Comparison of ENCODE assay signal across 9 mouse cellular contexts in genomic region chr8:92678407-92678806, GRCm38 (mm10). TPM values are rescaled to one million over a fixed set of nuclear protein-coding genes. Genes with fewer than 3 reads are reported as not detected.
DNase-seq lines count a peak whose midpoint lies in the region; ATAC-seq and TF ChIP-seq lines count a peak whose summit lies in the region.
"Had no signal": no experiment of that assay in that cellular context is flagged by ENCODE, and none has a peak within 500 bp of the region (broad histone marks: within the 10 kb centered on the region; RNA-seq: fewer than 3 reads in every experiment).

No protein-coding gene starts in this region.

- peaks cover 9% of the 10 kb centered on the region for H3K4me1 ChIP-seq in forebrain, embryonic 11.5 days (replicated peaks; ENCODE audit: control insufficient read depth, insufficient read depth, low read length)
- peaks cover 15% of the 10 kb centered on the region for H3K4me1 ChIP-seq in forebrain, embryonic 16.5 days (replicated peaks; ENCODE audit: control insufficient read depth, insufficient read depth, low read length)
- H3K4me1 ChIP-seq in forebrain, embryonic 14.5 days (ENCODE audit: control insufficient read depth, insufficient read depth, low read length) = peaks cover 7% of the 10 kb centered on the region
- H3K4me1 ChIP-seq in kidney, postnatal 0 days (replicated peaks; ENCODE audit: insufficient read depth, low read length) = peaks cover 11% of the 10 kb centered on the region
- peaks cover 17% of the 10 kb centered on the region for H3K4me1 ChIP-seq in midbrain, embryonic 16.5 days (ENCODE audit: control insufficient read depth, insufficient read depth, low read length)

- H3K27me3 ChIP-seq in forebrain, embryonic 11.5 days (ENCODE audit: control insufficient read depth, insufficient read depth, low read length) = peaks cover 65% of the 10 kb centered on the region
- peaks cover 69% of the 10 kb centered on the region for H3K27me3 ChIP-seq in forebrain, embryonic 16.5 days (replicated peaks; ENCODE audit: control insufficient read depth, insufficient read depth, low read length)
- peaks cover 68% of the 10 kb centered on the region for H3K27me3 ChIP-seq in forebrain, embryonic 14.5 days (replicated peaks; ENCODE audit: control insufficient read depth, insufficient read depth, low read length)
- H3K27me3 ChIP-seq in kidney, postnatal 0 days (ENCODE audit: insufficient read depth, low read length) = peaks cover 58% of the 10 kb centered on the region
- peaks cover 36% of the 10 kb centered on the region for H3K27me3 ChIP-seq in midbrain, embryonic 16.5 days (ENCODE audit: control insufficient read depth, insufficient read depth, low read depth, low read length)

- no peak overlapping the region for H3K9ac ChIP-seq in forebrain, embryonic 11.5 days (ENCODE audit: low read length)
- H3K9ac ChIP-seq in forebrain, embryonic 16.5 days (replicated peaks; ENCODE audit: low read depth, low read length) = no peak overlapping the region
- no peak overlapping the region for H3K9ac ChIP-seq in forebrain, embryonic 14.5 days (ENCODE audit: low read length)
- H3K9ac ChIP-seq in kidney, postnatal 0 days (ENCODE audit: low read depth, low read length) = no peak overlapping the region
- H3K9ac ChIP-seq in midbrain, embryonic 16.5 days (ENCODE audit: low read depth, low read length) = no peak overlapping the region
- H3K9ac ChIP-seq: liver, embryonic 14.5 days had no signal

- H3K27ac ChIP-seq in forebrain, embryonic 11.5 days (ENCODE audit: low read depth, low read length) = no peak overlapping the region
- H3K27ac ChIP-seq in forebrain, embryonic 16.5 days (ENCODE audit: low read length) = no peak overlapping the region
- no peak overlapping the region for H3K27ac ChIP-seq in forebrain, embryonic 14.5 days (ENCODE audit: low read depth, low read length)
- no peak overlapping the region for H3K27ac ChIP-seq in kidney, postnatal 0 days
- no peak overlapping the region for H3K27ac ChIP-seq in midbrain, embryonic 16.5 days (ENCODE audit: low read length)
- H3K27ac ChIP-seq: liver, embryonic 14.5 days had no signal

- no peaks in the 10 kb centered on the region for H3K36me3 ChIP-seq in forebrain, embryonic 11.5 days (ENCODE audit: control insufficient read depth, insufficient read depth, low read length)
- no peaks in the 10 kb centered on the region for H3K36me3 ChIP-seq in forebrain, embryonic 16.5 days (ENCODE audit: control insufficient read depth, insufficient read depth)
- no peaks in the 10 kb centered on the region for H3K36me3 ChIP-seq in forebrain, embryonic 14.5 days (ENCODE audit: control insufficient read depth, insufficient read depth, low read length)
- H3K36me3 ChIP-seq in kidney, postnatal 0 days (ENCODE audit: insufficient read depth, low read length) = no peaks in the 10 kb centered on the region
- H3K36me3 ChIP-seq in midbrain, embryonic 16.5 days (ENCODE audit: control insufficient read depth, insufficient read depth, low read length) = no peaks in the 10 kb centered on the region

- H3K4me2 ChIP-seq in forebrain, embryonic 11.5 days (ENCODE audit: low read depth, low read length, severe bottlenecking) = 0 out of 2 replicates have a peak overlapping the region, but pooled peaks have one; percentile 21
- H3K4me2 ChIP-seq in forebrain, embryonic 16.5 days (ENCODE audit: low read length) = no peak overlapping the region
- 0 out of 2 replicates have a peak overlapping the region, but pooled peaks have one; percentile 1 for H3K4me2 ChIP-seq in forebrain, embryonic 14.5 days (ENCODE audit: low read length)
- peak overlapping the region; percentile 31 for H3K4me2 ChIP-seq in kidney, postnatal 0 days (ENCODE audit: low read length)
- H3K4me2 ChIP-seq in midbrain, embryonic 16.5 days (ENCODE audit: low read length) = peak overlapping the region; percentile 41

- 6% methylated on average over 16 of the region's 16 CpGs for WGBS in forebrain, embryonic 11.5 days
- 8% methylated on average over 16 of the region's 16 CpGs for WGBS in forebrain, embryonic 16.5 days
- 9% methylated on average over 16 of the region's 16 CpGs for WGBS in forebrain, embryonic 14.5 days
- 12% methylated on average over 16 of the region's 16 CpGs for WGBS in kidney, postnatal 0 days
- WGBS in midbrain, embryonic 16.5 days = 13% methylated on average over 16 of the region's 16 CpGs

- no peak for TF ChIP-seq CTCF in kidney, postnatal 0 days (IDR thresholded peaks at IDR 0.05; ENCODE audit: low read depth)

- no peak for DNase-seq in forebrain, embryonic 11.5 days (ENCODE audit: low spot score)
- no peak for DNase-seq in forebrain, embryonic 14.5 days (ENCODE audit: low spot score)
- DNase-seq in kidney, postnatal 0 days (ENCODE audit: low spot score) = no peak
- no peak for DNase-seq in cerebellum, postnatal 4 days (ENCODE audit: low spot score in 2 of 2)
- no peak for DNase-seq in adrenal gland, postnatal 10 days

- H3K4me3 ChIP-seq in forebrain, embryonic 11.5 days (ENCODE audit: low read depth, low read length) = 0 out of 2 replicates have a peak overlapping the region, but pooled peaks have one; percentile 1
- no peak overlapping the region for H3K4me3 ChIP-seq in forebrain, embryonic 16.5 days (replicated peaks; ENCODE audit: low read length)
- no peak overlapping the region for H3K4me3 ChIP-seq in forebrain, embryonic 14.5 days (ENCODE audit: low read depth, low read length)
- H3K4me3 ChIP-seq in kidney, postnatal 0 days (replicated peaks; ENCODE audit: low read depth, low read length) = no peak overlapping the region
- H3K4me3 ChIP-seq in midbrain, embryonic 16.5 days (ENCODE audit: low read depth, low read length) = 0 out of 2 replicates have a peak overlapping the region, but pooled peaks have one; percentile 14

- ATAC-seq in forebrain, embryonic 11.5 days (replicated peaks; ENCODE audit: low FRiP score) = no peak
- no peak for ATAC-seq in forebrain, embryonic 16.5 days
- no peak for ATAC-seq in forebrain, embryonic 14.5 days
- no peak for ATAC-seq in kidney, postnatal 0 days (replicated peaks; ENCODE audit: low FRiP score, low read depth)
- no peak for ATAC-seq in midbrain, embryonic 16.5 days
- ATAC-seq in cerebellum, adult (ENCODE audit: insufficient number of reproducible peaks, low FRiP score, low TSS enrichment) = no peak

- H3K9me3 ChIP-seq in forebrain, embryonic 11.5 days (ENCODE audit: control insufficient read depth, low read length) = no peaks in the 10 kb centered on the region
- H3K9me3 ChIP-seq in forebrain, embryonic 16.5 days (ENCODE audit: control insufficient read depth, low read length) = no peaks in the 10 kb centered on the region
- no peaks in the 10 kb centered on the region for H3K9me3 ChIP-seq in forebrain, embryonic 14.5 days (replicated peaks; ENCODE audit: control insufficient read depth, low read length)
- no peaks in the 10 kb centered on the region for H3K9me3 ChIP-seq in kidney, postnatal 0 days (replicated peaks; ENCODE audit: low read length)
- no peaks in the 10 kb centered on the region for H3K9me3 ChIP-seq in midbrain, embryonic 16.5 days (replicated peaks; ENCODE audit: control insufficient read depth, low read length, poor library complexity, severe bottlenecking)

RNA-seq across cellular contexts. Expression of gene Irx6, which starts 4.3 kb away (rescaled TPM):
- polyA plus RNA-seq in forebrain, embryonic 11.5 days (2014; fragmentation: Nextera tagmentation; extraction: Ambion mirVana) = 0.15 and 0.36 TPM in 2 replicates
- 0.14 and 0.16 TPM in 2 replicates for polyA plus RNA-seq in forebrain, embryonic 16.5 days (2015; fragmentation: Nextera tagmentation; extraction: Ambion mirVana)
- polyA plus RNA-seq in forebrain, embryonic 14.5 days (2014; fragmentation: Nextera tagmentation; extraction: Ambion mirVana) = 0.38 and 0.69 TPM in 2 replicates
- 0.05 and 0.08 TPM in 2 replicates for polyA plus RNA-seq in kidney, postnatal 0 days (2015; fragmentation: Nextera tagmentation; extraction: Ambion mirVana)
- 6.0 and 7.6 TPM in 2 replicates for polyA plus RNA-seq in midbrain, embryonic 16.5 days (2015; fragmentation: Nextera tagmentation; extraction: Ambion mirVana)
- not detected for total RNA-seq in adrenal gland, postnatal 10 days (2021)

Comparison
In these comparisons a context has a peak if more than half of its experiments do, and no peak if none do; other contexts are left out.
1. H3K4me3 ChIP-seq: peak in forebrain, embryonic 11.5 days (single experiment) and midbrain, embryonic 16.5 days (single experiment); none in forebrain, embryonic 16.5 days (single experiment), forebrain, embryonic 14.5 days (single experiment) and kidney, postnatal 0 days (single experiment).